Mouse (Mus musculus) MEL (cell line): ENCODE data around the gene Dennd1b. TPM values are rescaled to one million over a fixed set of nuclear protein-coding genes. Genes with fewer than 3 reads are reported as not detected.
A peak's percentile ranks its signal among the peaks of the same experiment; 100 is the strongest.

ENCODE experiments used
- DNase-seq: peaks from one replicate; pipeline ENCODE4 v3.0.0; 2011; ENCODE audit warnings: low read depth, low spot score
- H3K27ac ChIP-seq: 2 replicates; pipeline ENCODE4 v1.5.1; 2012; ENCODE audit warnings: low read depth, mild to moderate bottlenecking, control low read depth, low read length, moderate library complexity; ENCODE audit not compliant: control insufficient read depth
- H3K27me3 ChIP-seq, 2 experiments: fragments of 150-350 bp in 1 of 2; sonication (generic) in 1 of 2; 2 replicates each; pipeline ENCODE4 v1.6.1; 2012; ENCODE audit warnings: low read length in 2 of 2, mild to moderate bottlenecking in 2 of 2, improper control_type of control experiment in 1 of 2, moderate library complexity in 1 of 2; ENCODE audit not compliant: insufficient read depth in 2 of 2, control insufficient read depth in 1 of 2
- H3K36me3 ChIP-seq, 2 experiments: 2 replicates each; pipeline ENCODE4 v1.6.1; 2012 to 2014; ENCODE audit warnings: low read length in 2 of 2, improper control_type of control experiment in 1 of 2, inconsistent platforms in 1 of 2, mild to moderate bottlenecking in 1 of 2; ENCODE audit not compliant: insufficient read depth in 2 of 2, control insufficient read depth in 1 of 2
- H3K4me1 ChIP-seq, 2 experiments: fragments of 150-350 bp in 1 of 2; sonication (generic) in 1 of 2; 2 replicates each; pipeline ENCODE4 v1.6.1; 2012; ENCODE audit warnings: low read length in 2 of 2, improper control_type of control experiment in 1 of 2, mild to moderate bottlenecking in 1 of 2; ENCODE audit not compliant: insufficient read depth in 2 of 2, control insufficient read depth in 1 of 2
- H3K4me3 ChIP-seq, 2 experiments: fragments of 150-350 bp in 1 of 2; sonication (generic) in 1 of 2; 2 replicates each; pipeline ENCODE4 v1.5.1; 2012; ENCODE audit warnings: low read depth in 2 of 2, low read length in 2 of 2, mild to moderate bottlenecking in 2 of 2, moderate library complexity in 2 of 2, control low read depth in 1 of 2, improper control_type of control experiment in 1 of 2; ENCODE audit not compliant: control insufficient read depth in 1 of 2, insufficient read depth in 1 of 2
- H3K79me2 ChIP-seq: 2 replicates; pipeline ENCODE4 v1.6.1; 2012; ENCODE audit warnings: mild to moderate bottlenecking, low read length, moderate library complexity; ENCODE audit not compliant: control insufficient read depth, poor library complexity, insufficient read depth
- H3K9ac ChIP-seq: 2 replicates; pipeline ENCODE4 v1.6.1; 2012; ENCODE audit warnings: low read depth, mild to moderate bottlenecking, control low read depth, low read length, moderate library complexity; ENCODE audit not compliant: control insufficient read depth, poor library complexity, severe bottlenecking
- H3K9me3 ChIP-seq: fragments of 150-350 bp; sonication (generic); replicated peaks from 2 replicates; pipeline ENCODE4 v1.6.1; 2012; ENCODE audit warnings: mild to moderate bottlenecking, low read length, improper control_type of control experiment, moderate library complexity; ENCODE audit not compliant: insufficient read depth
- CHD2 ChIP-seq: IDR thresholded peaks from 2 replicates; pipeline ENCODE4 v1.6.1; 2011; ENCODE audit warnings: low read length, improper control_type of control experiment
- EP300 ChIP-seq, 2 experiments: IDR thresholded peaks; 2 replicates each; pipeline ENCODE4 v1.6.1; 2011; ENCODE audit warnings: improper control_type of control experiment in 2 of 2, low read length in 2 of 2, low read depth in 1 of 2, mild to moderate bottlenecking in 1 of 2
- ETS1 ChIP-seq: IDR thresholded peaks from 2 replicates; pipeline ENCODE4 v1.6.1; 2012; ENCODE audit warnings: low read depth, mild to moderate bottlenecking, inconsistent platforms, low read length, improper control_type of control experiment, moderate library complexity
- GATA1 ChIP-seq: IDR thresholded peaks from 2 replicates; pipeline ENCODE4 v1.6.1; 2011; ENCODE audit warnings: low read depth, low read length, improper control_type of control experiment
- MAFK ChIP-seq: IDR thresholded peaks from 2 replicates; pipeline ENCODE4 v1.6.1; 2011; ENCODE audit warnings: low read depth, mild to moderate bottlenecking, low read length, improper control_type of control experiment, borderline replicate concordance
- RCOR1 ChIP-seq: IDR thresholded peaks from 2 replicates; pipeline ENCODE4 v1.6.1; 2012; ENCODE audit warnings: low read depth, mild to moderate bottlenecking, inconsistent platforms, low read length, improper control_type of control experiment
- SMC3 ChIP-seq: IDR thresholded peaks from 2 replicates; pipeline ENCODE4 v1.6.1; 2011; ENCODE audit warnings: low read depth, low read length, improper control_type of control experiment
- TCF12 ChIP-seq: IDR thresholded peaks from 2 replicates; pipeline ENCODE4 v1.6.1; 2014; ENCODE audit warnings: low read depth, mild to moderate bottlenecking, inconsistent platforms, low read length, improper control_type of control experiment, moderate library complexity
- ZNF384 ChIP-seq: IDR thresholded peaks from 2 replicates; pipeline ENCODE4 v1.6.1; 2012; ENCODE audit warnings: low read depth, mild to moderate bottlenecking, inconsistent platforms, low read length, improper control_type of control experiment
- polyA plus RNA-seq, 2 experiments: library from polyadenylated mRNA; stranded (reverse) in 1 of 2; unstranded in 1 of 2; fragments of >175 nt in 1 of 2; fragments of >200 nt in 1 of 2; gene quantifications; 2 replicates each; pipeline versions ENCODE4 v1.2.1 to v1.2.4; 2012; ENCODE audit warnings: low replicate concordance in 2 of 2, low read depth in 1 of 2; ENCODE audit not compliant: insufficient read length in 2 of 2, insufficient read depth in 1 of 2, missing spikeins in 1 of 2
- total RNA-seq: library from RNA; depleted of rRNA; stranded (reverse); fragments of 300-350 nt; gene quantifications from 2 replicates; pipeline ENCODE4 v1.2.3, GENCODE M21; 2012

Dennd1b gene
- total and polyA plus RNA-seq, 3 experiments: 3.9 to 4.1 TPM; not detected in 1

- Histone ChIP-seq H3K4me1 (peaks cover 2% of the 10 kb centered on the region in 2 experiments; a peak in 1 of 4 replicates), H3K9me3 (no peaks in the 10 kb centered on the region), H3K9ac (no peak overlapping the region), H3K27me3 (no peaks in the 10 kb centered on the region), H3K27ac (no peak overlapping the region), H3K4me3 (no peak overlapping the region), H3K36me3 (peaks cover 0 to 7% of the 10 kb centered on the region in 2 experiments; a peak in 2 of 4 replicates)
- DNase-seq: peak; percentile 72
- TF ChIP-seq EP300 (IDR thresholded peaks at IDR 0.05; ENCODE audit: low read depth in 1 of 2, low read length in 2 of 2) (peak; percentile 29 to 66; a peak in 2 of 4 replicates), RCOR1 (no peak)
- TF ChIP-seq, all 39 proteins: peak for 1
- H3K79me2 ChIP-seq: no peaks in the 10 kb centered on the region
Measured at GRCm38 (mm10) chr1:139060301-139060700, 97.1 kb downstream of the Dennd1b start.

- Histone ChIP-seq H3K79me2 (no peaks in the 10 kb centered on the region), H3K4me3 (no peak overlapping the region), H3K9ac (no peak overlapping the region), H3K9me3 (no peaks in the 10 kb centered on the region), H3K27me3 (no peaks in the 10 kb centered on the region), H3K27ac (no peak overlapping the region), H3K4me1 (peaks cover 2% of the 10 kb centered on the region in 2 experiments; a peak in 1 of 4 replicates), H3K36me3 (peaks cover 0 to 7% of the 10 kb centered on the region in 2 experiments; a peak in 2 of 4 replicates)
- peak; percentile 50 for DNase-seq
- TF ChIP-seq ETS1 (0 out of 2 replicates have a peak, but pooled peaks have one; percentile 17), MAFK (no peak), ZNF384 (0 out of 2 replicates have a peak, but pooled peaks have one; percentile 19), TCF12 (peak; percentile 33; the same call in 1 of the 2 replicates), EP300 (IDR thresholded peaks at IDR 0.05; ENCODE audit: low read depth in 1 of 2, low read length in 2 of 2) (peak in 1 of 2 experiments; percentile 36; a peak in 1 of 4 replicates)
Measured at GRCm38 (mm10) chr1:139064711-139065110, 101.5 kb downstream of the Dennd1b start.

GRCm38 (mm10) chr1:139067210-139067609, 104.0 kb downstream of the Dennd1b start:
- no peak overlapping the region for H3K4me3 ChIP-seq
- H3K27me3 ChIP-seq: no peaks in the 10 kb centered on the region
- H3K4me1 ChIP-seq: no peaks in the 10 kb centered on the region
- TF ChIP-seq CHD2 (no peak), TCF12 (no peak), GATA1 (no peak), SMC3 (no peak), ETS1 (peak; percentile 94)
- H3K36me3 ChIP-seq: peaks cover 0 to 6% of the 10 kb centered on the region in 2 experiments; a peak in 2 of 4 replicates
- no peak overlapping the region for H3K9ac ChIP-seq
- no peaks in the 10 kb centered on the region for H3K9me3 ChIP-seq
- no peak overlapping the region for H3K27ac ChIP-seq
- DNase-seq: peak; percentile 61
- H3K79me2 ChIP-seq: no peaks in the 10 kb centered on the region
